Mouse (Mus musculus) midbrain, embryonic 15.5 days (tissue): ENCODE results near the gene Ncoa5. TPM values are rescaled to one million over a fixed set of nuclear protein-coding genes. Genes with fewer than 3 reads are reported as not detected.

Experiments used
- ATAC-seq: fragments of 200-750 bp; cut with Nextera tagmentation; replicated peaks from 2 replicates; pipeline ENCODE4 v1.8.0; 2017; ENCODE audit warnings: moderate TSS enrichment
- H3K27ac ChIP-seq: fragments of 300-500 bp; sonication (generic); 2 replicates; pipeline ENCODE4 v1.5.1; 2015; ENCODE audit warnings: mild to moderate bottlenecking, inconsistent platforms
- H3K27me3 ChIP-seq: fragments of 300-500 bp; sonication (generic); replicated peaks from 2 replicates; pipeline ENCODE4 v1.6.1; 2015; ENCODE audit warnings: inconsistent platforms
- H3K36me3 ChIP-seq: fragments of 300-500 bp; sonication (generic); replicated peaks from 2 replicates; pipeline ENCODE4 v1.6.1; 2015; ENCODE audit warnings: inconsistent platforms
- H3K4me1 ChIP-seq: fragments of 300-500 bp; sonication (generic); 2 replicates; pipeline ENCODE4 v1.6.1; 2015; ENCODE audit warnings: inconsistent platforms
- H3K4me2 ChIP-seq: fragments of 300-500 bp; sonication (generic); 2 replicates; pipeline ENCODE4 v1.6.1; 2015; ENCODE audit warnings: inconsistent platforms, mild to moderate bottlenecking, moderate library complexity
- H3K4me3 ChIP-seq: fragments of 300-500 bp; sonication (generic); 2 replicates; pipeline ENCODE4 v1.5.1; 2015; ENCODE audit warnings: mild to moderate bottlenecking, inconsistent platforms
- H3K9ac ChIP-seq: fragments of 300-500 bp; sonication (generic); 2 replicates; pipeline ENCODE4 v1.6.1; 2015; ENCODE audit warnings: mild to moderate bottlenecking, inconsistent platforms
- H3K9me3 ChIP-seq: fragments of 300-500 bp; sonication (generic); 2 replicates; pipeline ENCODE4 v1.6.1; 2016; ENCODE audit warnings: inconsistent platforms
- WGBS: fragments of 180-500 bp; shearing (Covaris S2); methylation state at CpG from one replicate; pipeline ENCODE4 v1.1.7; 2015; ENCODE audit warnings: mixed read lengths; 5-methylcytosine and 5-hydroxymethylcytosine counted together
- polyA plus RNA-seq: library from polyadenylated mRNA; unstranded; fragments of >200 nt; fragmentation: Nextera tagmentation; extraction: Ambion mirVana; gene quantifications from 2 replicates; pipeline ENCODE4 v1.2.1, GENCODE M21; 2015

The Ncoa5 gene
- polyA plus RNA-seq, 1 experiment from 2014 or later, result 126 TPM

DNA sequence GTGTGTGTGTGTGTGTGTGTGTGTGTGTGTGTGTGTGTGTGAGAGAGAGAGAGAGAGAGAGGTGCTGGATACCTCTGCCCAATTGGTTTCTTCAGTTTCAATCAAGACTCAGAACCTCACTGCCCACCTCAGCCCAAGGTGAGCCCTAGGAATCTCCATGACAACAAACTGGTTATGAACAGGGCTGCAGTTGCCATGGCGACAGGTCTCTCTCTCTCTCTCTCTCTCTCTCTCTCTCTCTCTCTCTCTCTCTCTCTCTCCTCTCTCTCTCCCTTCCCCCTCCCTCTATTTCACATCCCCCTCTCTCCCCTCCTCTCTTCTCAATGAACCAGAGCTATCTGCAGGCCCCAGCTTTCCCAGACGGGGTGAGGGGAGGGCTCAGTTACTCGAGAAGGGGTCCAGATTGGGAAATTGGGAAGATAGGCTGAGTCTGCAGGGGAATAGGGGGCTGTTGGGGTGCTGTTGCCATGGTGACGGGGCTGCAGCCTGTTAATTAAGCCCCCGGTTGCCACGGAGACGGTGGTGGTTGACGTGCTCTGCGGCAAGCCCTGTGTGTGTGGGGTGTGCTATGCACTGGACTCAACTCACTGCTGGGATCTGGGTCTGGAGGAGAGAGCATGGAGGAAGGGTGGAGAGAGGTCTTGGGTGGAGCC, 70.3 kb downstream of the Ncoa5 start:
- ATAC-seq, result peak; percentile 71
- Histone ChIP-seq H3K27ac (peak overlapping the region; percentile 89), H3K9me3 (no peaks in the 10 kb centered on the region), H3K27me3 (0 out of 2 replicates have a peak, but pooled peaks cover 4% of the 10 kb centered on the region), H3K4me2 (peak overlapping the region; percentile 44), H3K4me1 (peaks cover 78% of the 10 kb centered on the region), H3K4me3 (peak overlapping the region; percentile 16), H3K9ac (peak overlapping the region; percentile 2; the same call in 1 of the 2 replicates), H3K36me3 (no peaks in the 10 kb centered on the region)
- 10% methylated on average over 9 of the region's 9 CpGs for WGBS

GRCm38 (mm10) chr2:164962183-164962580, 72.5 kb downstream of the Ncoa5 start:
- 52% methylated on average over 7 of the region's 7 CpGs for whole genome bisulfite sequencing
- H3K4me2 ChIP-seq, result peak overlapping the region; percentile 75
- no peak overlapping the region for H3K9ac ChIP-seq
- peak overlapping the region; percentile 76 for H3K27ac ChIP-seq
- no peaks in the 10 kb centered on the region for H3K9me3 ChIP-seq
- H3K36me3 ChIP-seq, result no peaks in the 10 kb centered on the region
- 0 out of 2 replicates have a peak, but pooled peaks cover 3% of the 10 kb centered on the region for H3K27me3 ChIP-seq
- ATAC-seq, result no peak
- peaks cover 60% of the 10 kb centered on the region for H3K4me1 ChIP-seq
- H3K4me3 ChIP-seq, result peak overlapping the region; percentile 61; the same call in 1 of the 2 replicates

- no peaks in the 10 kb centered on the region for H3K27me3 ChIP-seq
- no peaks in the 10 kb centered on the region for H3K36me3 ChIP-seq
- peak overlapping the region; percentile 76 for H3K27ac ChIP-seq
- 5% methylated on average over 17 of the region's 17 CpGs for WGBS
- H3K9ac ChIP-seq, result peak overlapping the region; percentile 65
- H3K4me3 ChIP-seq, result peak overlapping the region; percentile 61
- ATAC-seq, result peak; percentile 8; the same call in 1 of the 2 replicates
- peak overlapping the region; percentile 75 for H3K4me2 ChIP-seq
- no peaks in the 10 kb centered on the region for H3K9me3 ChIP-seq
- H3K4me1 ChIP-seq, result peaks cover 55% of the 10 kb centered on the region
Observed at GRCm38 (mm10) chr2:164961506-164962182, 73.0 kb downstream of the Ncoa5 start.

DNA sequence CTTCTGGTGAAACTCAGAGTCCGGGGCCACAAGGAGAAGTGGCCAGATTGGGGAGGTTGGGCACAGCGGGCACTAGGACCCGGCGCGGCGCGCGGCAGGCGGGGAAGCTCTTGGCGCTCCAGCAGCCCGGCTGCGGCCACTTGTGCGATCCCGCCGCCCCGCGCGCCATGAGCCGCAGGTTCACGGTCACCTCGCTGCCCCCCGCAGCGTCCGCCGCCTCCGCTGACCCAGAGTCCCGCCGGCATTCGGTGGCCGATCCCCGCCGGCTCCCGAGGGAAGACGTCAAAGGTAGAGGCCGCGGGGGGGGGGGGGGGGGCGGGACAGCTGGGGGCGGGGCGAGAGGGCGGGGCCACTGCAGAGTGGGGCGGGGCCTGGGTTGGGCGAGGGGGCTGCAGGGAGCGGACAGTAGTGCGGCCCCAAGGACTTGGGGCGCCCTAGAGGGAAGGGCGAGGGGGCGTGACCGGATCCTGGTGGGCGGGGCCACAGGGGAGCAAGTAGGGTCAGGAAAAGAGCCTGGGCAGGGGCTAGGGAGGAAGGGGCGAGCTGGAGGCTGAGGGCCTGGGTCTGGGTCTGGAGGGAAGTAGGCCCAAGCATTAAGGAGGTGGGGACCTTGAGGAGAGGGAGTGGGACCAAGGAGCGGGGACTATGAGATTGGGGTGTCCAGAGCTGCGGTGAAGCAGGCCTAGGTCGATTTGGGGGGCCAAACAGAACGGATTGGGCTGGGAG, 73.8 kb downstream of the Ncoa5 start, which contains the start of gene Slc12a5:
Slc12a5 (plus strand) TSS at position 87 of the 726 bp plus-strand sequence.
- WGBS, result under 1% methylated on average over 32 of the region's 54 CpGs
- peak within 1 kb of the TSS; percentile 75 for H3K4me2 ChIP-seq

DNA sequence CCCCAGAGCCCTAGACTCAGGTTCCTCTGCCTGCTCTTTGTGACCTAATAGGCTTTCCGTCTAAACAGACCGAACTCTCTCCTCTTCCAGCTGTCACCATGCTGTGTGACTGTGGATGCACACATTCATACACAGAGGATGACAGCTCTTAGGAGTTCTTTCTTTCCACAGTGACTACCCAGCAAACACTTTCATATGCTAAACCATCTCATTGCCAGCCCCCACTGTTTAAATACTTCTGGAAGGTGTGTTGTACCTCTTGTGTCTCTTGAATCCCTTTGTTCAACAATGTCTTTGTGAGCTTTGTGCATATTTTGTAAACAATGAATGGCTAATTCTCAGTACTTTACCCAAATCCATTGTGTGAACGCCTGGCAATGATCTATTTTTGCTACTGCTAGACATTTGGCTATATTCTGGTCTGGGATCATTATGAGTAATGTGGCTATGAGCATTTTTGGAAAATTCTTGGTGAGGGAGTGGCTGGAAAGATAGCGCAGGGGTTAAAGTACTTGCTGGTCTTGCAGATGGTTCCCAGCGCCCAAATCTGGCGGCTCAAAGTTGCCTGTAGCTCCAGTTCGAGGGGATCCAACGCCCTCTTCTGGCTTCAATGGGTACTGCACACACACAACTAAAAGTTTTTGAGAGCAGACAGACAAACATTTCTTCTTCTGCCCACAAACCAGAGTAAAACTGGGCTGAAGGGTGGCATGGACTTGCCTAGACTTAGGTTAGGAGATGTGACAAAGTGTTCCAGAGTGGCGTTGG, 76.9 kb downstream of the Ncoa5 start:
- Histone ChIP-seq H3K4me3 (no peak overlapping the region), H3K36me3 (no peaks in the 10 kb centered on the region), H3K4me2 (no peak overlapping the region), H3K4me1 (peaks cover 32% of the 10 kb centered on the region), H3K27me3 (peaks cover 10% of the 10 kb centered on the region), H3K9ac (no peak overlapping the region), H3K9me3 (no peaks in the 10 kb centered on the region), H3K27ac (no peak overlapping the region)
- WGBS, result 67% methylated on average over 9 of the region's 9 CpGs
- ATAC-seq, result no peak

More for the DNA sequence above, 73.8 kb downstream of the Ncoa5 start, which contains the start of gene Slc12a5:
- H3K4me1 ChIP-seq, result peaks cover 54% of the 10 kb centered on the region
- no peaks in the 10 kb centered on the region for H3K9me3 ChIP-seq
- H3K27ac ChIP-seq, result peak within 1 kb of the TSS; percentile 76
- peak within 1 kb of the TSS; percentile 61 for H3K4me3 ChIP-seq
- H3K9ac ChIP-seq, result peak within 1 kb of the TSS; percentile 65
- H3K27me3 ChIP-seq, result no peaks in the 10 kb centered on the region
- peak; percentile 32 for ATAC-seq
- H3K36me3 ChIP-seq, result no peaks in the 10 kb centered on the region

DNA sequence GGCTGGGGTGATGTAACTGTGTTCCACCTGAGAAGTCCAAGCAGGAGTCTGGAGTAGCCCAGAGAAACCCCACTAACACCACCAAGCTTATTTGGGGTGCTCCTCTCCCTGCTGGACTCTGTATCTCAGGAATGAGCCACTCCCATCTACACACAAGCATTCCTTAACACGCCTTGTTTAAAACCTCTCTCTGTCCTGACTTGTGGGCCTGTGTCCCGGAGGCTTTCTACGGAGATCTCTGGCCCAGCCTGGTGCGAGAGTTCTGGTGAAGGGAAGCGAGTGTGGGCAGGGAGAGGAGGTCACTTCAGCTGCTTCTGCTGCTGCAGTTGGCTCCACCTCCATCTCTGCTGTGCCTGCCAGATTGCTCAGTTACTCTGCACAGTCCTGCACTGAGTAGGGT, 78.5 kb downstream of the Ncoa5 start:
- Histone ChIP-seq H3K27me3 (peaks cover 14% of the 10 kb centered on the region), H3K9me3 (no peaks in the 10 kb centered on the region), H3K4me3 (no peak overlapping the region), H3K36me3 (no peaks in the 10 kb centered on the region), H3K27ac (no peak overlapping the region), H3K4me2 (no peak overlapping the region), H3K9ac (no peak overlapping the region), H3K4me1 (peaks cover 17% of the 10 kb centered on the region)
- ATAC-seq, result no peak
- 70% methylated on average over 5 of the region's 5 CpGs for WGBS

GRCm38 (mm10) chr2:164955725-164956124, 78.9 kb downstream of the Ncoa5 start:
- Histone ChIP-seq H3K36me3 (no peaks in the 10 kb centered on the region), H3K27ac (no peak overlapping the region), H3K4me3 (no peak overlapping the region), H3K4me1 (peaks cover 14% of the 10 kb centered on the region; the same call in 1 of the 2 replicates), H3K9ac (no peak overlapping the region), H3K27me3 (peaks cover 18% of the 10 kb centered on the region), H3K4me2 (no peak overlapping the region), H3K9me3 (no peaks in the 10 kb centered on the region)
- WGBS, result 70% methylated on average over 4 of the region's 4 CpGs
- ATAC-seq, result no peak

DNA sequence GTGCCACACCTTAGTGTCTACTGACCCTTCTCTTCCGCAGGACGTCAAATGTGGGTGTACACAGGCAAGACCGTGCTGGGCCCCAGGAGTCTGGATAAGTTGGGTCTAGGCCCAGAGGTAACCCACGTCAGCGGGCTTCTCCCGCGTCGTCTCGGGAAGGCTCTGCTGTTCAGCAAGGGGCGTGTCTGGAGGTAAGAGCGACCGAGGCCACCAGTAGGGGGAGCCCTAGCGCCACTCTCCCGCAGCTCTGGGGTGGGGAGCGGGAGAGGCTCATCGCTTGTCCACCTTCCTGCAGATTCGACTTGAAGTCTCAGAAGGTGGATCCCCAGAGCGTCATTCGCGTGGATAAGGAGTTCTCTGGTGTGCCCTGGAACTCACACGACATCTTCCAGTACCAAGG, 81.4 kb downstream of the Ncoa5 start:
- H3K4me2 ChIP-seq, result peak overlapping the region; percentile 32
- H3K9me3 ChIP-seq, result no peaks in the 10 kb centered on the region
- WGBS, result 1% methylated on average over 21 of the region's 21 CpGs
- peaks cover 20% of the 10 kb centered on the region for H3K4me1 ChIP-seq
- H3K4me3 ChIP-seq, result no peak overlapping the region
- no peak overlapping the region for H3K9ac ChIP-seq
- peak; percentile 73 for ATAC-seq
- peaks cover 43% of the 10 kb centered on the region for H3K27me3 ChIP-seq
- no peak overlapping the region for H3K27ac ChIP-seq
- H3K36me3 ChIP-seq, result no peaks in the 10 kb centered on the region

- no peaks in the 10 kb centered on the region for H3K9me3 ChIP-seq
- H3K36me3 ChIP-seq, result no peaks in the 10 kb centered on the region
- H3K4me1 ChIP-seq, result peaks cover 22% of the 10 kb centered on the region
- H3K27ac ChIP-seq, result no peak overlapping the region
- no peak overlapping the region for H3K4me3 ChIP-seq
- H3K27me3 ChIP-seq, result peaks cover 51% of the 10 kb centered on the region
- no peak overlapping the region for H3K4me2 ChIP-seq
- ATAC-seq, result no peak
- no peak overlapping the region for H3K9ac ChIP-seq
- 40% methylated on average over 13 of the region's 13 CpGs for WGBS
Observed at GRCm38 (mm10) chr2:164952448-164952847, 82.2 kb downstream of the Ncoa5 start.

GRCm38 (mm10) chr2:164951745-164952144, 82.9 kb downstream of the Ncoa5 start:
- no peak overlapping the region for H3K4me2 ChIP-seq
- H3K36me3 ChIP-seq, result no peaks in the 10 kb centered on the region
- H3K27ac ChIP-seq, result no peak overlapping the region
- no peak overlapping the region for H3K4me3 ChIP-seq
- peaks cover 56% of the 10 kb centered on the region for H3K27me3 ChIP-seq
- H3K4me1 ChIP-seq, result peaks cover 22% of the 10 kb centered on the region
- no peak overlapping the region for H3K9ac ChIP-seq
- ATAC-seq, result no peak
- 85% methylated on average over 4 of the region's 4 CpGs for WGBS
- no peaks in the 10 kb centered on the region for H3K9me3 ChIP-seq

GRCm38 (mm10) chr2:164950501-164950900, 84.2 kb downstream of the Ncoa5 start:
- Histone ChIP-seq H3K36me3 (no peaks in the 10 kb centered on the region), H3K27ac (no peak overlapping the region), H3K9ac (no peak overlapping the region), H3K4me1 (peaks cover 22% of the 10 kb centered on the region), H3K4me3 (no peak overlapping the region), H3K4me2 (no peak overlapping the region), H3K27me3 (peaks cover 57% of the 10 kb centered on the region), H3K9me3 (no peaks in the 10 kb centered on the region)
- WGBS, result 28% methylated on average over 13 of the region's 13 CpGs
- ATAC-seq, result no peak
